Mouse (Mus musculus) midbrain, postnatal 0 days (tissue): ENCODE measurements at regions not wholly inside any gene's neighbourhood (a gene's known extent, or its start where the extent isn't known, plus 50 kb on each side); places are given as distances from the start of the nearest gene placed in this dataset.

Experiments
- ATAC-seq: fragments of 200-750 bp; cut with Nextera tagmentation; 2 replicates; pipeline ENCODE4 v1.8.0; 2017; ENCODE audit warnings: moderate number of reproducible peaks, mild to moderate bottlenecking, moderate TSS enrichment, moderate library complexity; ENCODE audit not compliant: low FRiP score
- DNase-seq: peaks from one replicate; pipeline ENCODE4 v3.0.0-alpha.2; 2015; ENCODE audit warnings: low spot score
- H3K27ac ChIP-seq: fragments of 300-500 bp; sonication (generic); 2 replicates; pipeline ENCODE4 v1.5.1; 2014; ENCODE audit warnings: low read depth, mild to moderate bottlenecking, low read length, mixed read lengths
- H3K27me3 ChIP-seq: fragments of 300-500 bp; sonication (generic); 2 replicates; pipeline ENCODE4 v1.6.1; 2014; ENCODE audit warnings: low read length, control low read depth, mixed read lengths; ENCODE audit not compliant: insufficient read depth
- H3K36me3 ChIP-seq: fragments of 300-500 bp; sonication (generic); 2 replicates; pipeline ENCODE4 v1.6.1; 2014; ENCODE audit warnings: low read length, control low read depth, mixed read lengths; ENCODE audit not compliant: insufficient read depth
- H3K4me1 ChIP-seq: fragments of 300-500 bp; sonication (generic); 2 replicates; pipeline ENCODE4 v1.6.1; 2014; ENCODE audit warnings: mild to moderate bottlenecking, control low read depth, antibody characterized with exemption, low read length, mixed read lengths; ENCODE audit not compliant: insufficient read depth
- H3K4me2 ChIP-seq: fragments of 300-500 bp; sonication (generic); 2 replicates; pipeline ENCODE4 v1.6.1; 2014; ENCODE audit warnings: low read depth, mild to moderate bottlenecking, low read length, mixed read lengths; ENCODE audit not compliant: poor library complexity, severe bottlenecking
- H3K4me3 ChIP-seq: fragments of 300-500 bp; sonication (generic); 2 replicates; pipeline ENCODE4 v1.5.1; 2014; ENCODE audit warnings: low read depth, mild to moderate bottlenecking, low read length, moderate library complexity
- H3K9ac ChIP-seq: fragments of 300-500 bp; sonication (generic); replicated peaks from 2 replicates; pipeline ENCODE4 v1.6.1; 2014; ENCODE audit warnings: mild to moderate bottlenecking, low read length, moderate library complexity, mixed read lengths; ENCODE audit not compliant: poor library complexity, severe bottlenecking
- H3K9me3 ChIP-seq: fragments of 300-500 bp; sonication (generic); 2 replicates; pipeline ENCODE4 v1.6.1; 2016; ENCODE audit warnings: low read length, control low read depth
- CTCF ChIP-seq: IDR thresholded peaks from 2 replicates; pipeline ENCODE4 v1.5.1; 2016; ENCODE audit warnings: antibody characterized with exemption, mild to moderate bottlenecking
- WGBS: fragments of 180-500 bp; shearing (Covaris S2); extraction: QIAGEN DNeasy Blood & Tissue Kit; methylation state at CpG from one replicate; pipeline ENCODE4 v1.1.7; 2014; 5-methylcytosine and 5-hydroxymethylcytosine counted together

GRCm38 (mm10) chr16:80728739-80729138 is 471.8 kb upstream of the Ncam2 start:
- Histone ChIP-seq H3K27ac (no peak overlapping the region), H3K4me2 (no peak overlapping the region), H3K9me3 (no peaks in the 10 kb centered on the region), H3K27me3 (no peaks in the 10 kb centered on the region), H3K4me1 (no peaks in the 10 kb centered on the region), H3K4me3 (no peak overlapping the region), H3K36me3 (no peaks in the 10 kb centered on the region), H3K9ac (no peak overlapping the region)
- WGBS, result 88% methylated on average over 2 of the region's 2 CpGs
- ATAC-seq (no peak), DNase-seq (no peak)
- TF ChIP-seq CTCF, result no peak

GRCm38 (mm10) chr16:80773261-80773660 is 427.2 kb upstream of the Ncam2 start:
- Histone ChIP-seq H3K27me3 (no peaks in the 10 kb centered on the region), H3K4me3 (no peak overlapping the region), H3K36me3 (no peaks in the 10 kb centered on the region), H3K9ac (no peak overlapping the region), H3K4me1 (no peaks in the 10 kb centered on the region), H3K4me2 (no peak overlapping the region), H3K27ac (no peak overlapping the region), H3K9me3 (no peaks in the 10 kb centered on the region)
- 98% methylated on average over 2 of the region's 2 CpGs for WGBS
- TF ChIP-seq CTCF, result no peak
- no peak for ATAC-seq
- no peak for DNase-seq

- Histone ChIP-seq H3K9me3 (no peaks in the 10 kb centered on the region), H3K36me3 (no peaks in the 10 kb centered on the region), H3K4me1 (no peaks in the 10 kb centered on the region), H3K4me2 (no peak overlapping the region), H3K9ac (no peak overlapping the region), H3K4me3 (no peak overlapping the region), H3K27ac (no peak overlapping the region), H3K27me3 (no peaks in the 10 kb centered on the region)
- 86% methylated on average over 4 of the region's 4 CpGs for WGBS
- ATAC-seq (no peak), DNase-seq (no peak)
- no peak for TF ChIP-seq CTCF
These were observed 383.4 kb upstream of the Ncam2 start for GRCm38 (mm10) chr16:80817056-80817455.

DNA sequence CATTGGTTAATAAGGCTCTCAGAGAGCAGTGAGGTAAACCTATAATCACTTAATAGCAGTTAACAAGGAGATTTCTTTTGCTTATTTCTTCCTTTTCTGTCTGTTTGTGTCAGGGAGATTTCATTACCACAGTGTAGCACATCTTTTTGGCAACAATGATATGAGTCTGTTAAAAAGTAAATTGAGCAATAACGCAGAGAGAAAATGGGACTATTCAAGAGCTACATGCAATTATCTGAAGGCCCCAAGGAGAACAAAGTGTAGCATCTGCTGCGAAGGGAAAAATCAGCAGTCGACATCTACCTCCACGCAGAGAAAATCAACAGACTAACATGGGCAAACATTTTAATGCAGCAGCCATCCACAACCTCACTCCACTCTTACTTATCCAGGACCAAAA is 366.0 kb upstream of the Ncam2 start:
- peak; percentile 22 for DNase-seq
- Histone ChIP-seq H3K4me3 (no peak overlapping the region), H3K4me1 (no peaks in the 10 kb centered on the region), H3K36me3 (no peaks in the 10 kb centered on the region), H3K27ac (no peak overlapping the region), H3K27me3 (no peaks in the 10 kb centered on the region), H3K9ac (no peak overlapping the region), H3K4me2 (no peak overlapping the region), H3K9me3 (no peaks in the 10 kb centered on the region)
- TF ChIP-seq CTCF, result no peak
- 78% methylated on average over 4 of the region's 4 CpGs for WGBS
- ATAC-seq, result no peak
